Mouse (Mus musculus) MEL (cell line): ENCODE results near the gene Diras2. TPM values are rescaled to one million over a fixed set of nuclear protein-coding genes. Genes with fewer than 3 reads are reported as not detected.

Source experiments
- DNase-seq: peaks from one replicate; pipeline ENCODE4 v3.0.0; 2011; ENCODE audit warnings: low read depth, low spot score
- H3K27ac ChIP-seq: 2 replicates; pipeline ENCODE4 v1.5.1; 2012; ENCODE audit warnings: low read depth, mild to moderate bottlenecking, control low read depth, low read length, moderate library complexity; ENCODE audit not compliant: control insufficient read depth
- H3K27me3 ChIP-seq, 2 experiments: fragments of 150-350 bp in 1 of 2; sonication (generic) in 1 of 2; 2 replicates each; pipeline ENCODE4 v1.6.1; 2012; ENCODE audit warnings: low read length in 2 of 2, mild to moderate bottlenecking in 2 of 2, improper control_type of control experiment in 1 of 2, moderate library complexity in 1 of 2; ENCODE audit not compliant: insufficient read depth in 2 of 2, control insufficient read depth in 1 of 2
- H3K36me3 ChIP-seq, 2 experiments: 2 replicates each; pipeline ENCODE4 v1.6.1; 2012 to 2014; ENCODE audit warnings: low read length in 2 of 2, improper control_type of control experiment in 1 of 2, inconsistent platforms in 1 of 2, mild to moderate bottlenecking in 1 of 2; ENCODE audit not compliant: insufficient read depth in 2 of 2, control insufficient read depth in 1 of 2
- H3K4me1 ChIP-seq, 2 experiments: fragments of 150-350 bp in 1 of 2; sonication (generic) in 1 of 2; 2 replicates each; pipeline ENCODE4 v1.6.1; 2012; ENCODE audit warnings: low read length in 2 of 2, improper control_type of control experiment in 1 of 2, mild to moderate bottlenecking in 1 of 2; ENCODE audit not compliant: insufficient read depth in 2 of 2, control insufficient read depth in 1 of 2
- H3K4me3 ChIP-seq, 2 experiments: fragments of 150-350 bp in 1 of 2; sonication (generic) in 1 of 2; 2 replicates each; pipeline ENCODE4 v1.5.1; 2012; ENCODE audit warnings: low read depth in 2 of 2, low read length in 2 of 2, mild to moderate bottlenecking in 2 of 2, moderate library complexity in 2 of 2, control low read depth in 1 of 2, improper control_type of control experiment in 1 of 2; ENCODE audit not compliant: control insufficient read depth in 1 of 2, insufficient read depth in 1 of 2
- H3K79me2 ChIP-seq: 2 replicates; pipeline ENCODE4 v1.6.1; 2012; ENCODE audit warnings: mild to moderate bottlenecking, low read length, moderate library complexity; ENCODE audit not compliant: control insufficient read depth, poor library complexity, insufficient read depth
- H3K9ac ChIP-seq: 2 replicates; pipeline ENCODE4 v1.6.1; 2012; ENCODE audit warnings: low read depth, mild to moderate bottlenecking, control low read depth, low read length, moderate library complexity; ENCODE audit not compliant: control insufficient read depth, poor library complexity, severe bottlenecking
- H3K9me3 ChIP-seq: fragments of 150-350 bp; sonication (generic); replicated peaks from 2 replicates; pipeline ENCODE4 v1.6.1; 2012; ENCODE audit warnings: mild to moderate bottlenecking, low read length, improper control_type of control experiment, moderate library complexity; ENCODE audit not compliant: insufficient read depth
- CHD2 ChIP-seq: IDR thresholded peaks from 2 replicates; pipeline ENCODE4 v1.6.1; 2011; ENCODE audit warnings: low read length, improper control_type of control experiment
- CTCF ChIP-seq, 3 experiments: IDR thresholded peaks in 2 of 3; conservative IDR thresholded peaks in 1 of 3; 2 replicates each; pipeline ENCODE4 v1.5.1; 2011 to 2012; ENCODE audit warnings: low read length in 3 of 3, low read depth in 2 of 3, mild to moderate bottlenecking in 2 of 3, improper control_type of control experiment in 1 of 3, inconsistent platforms in 1 of 3, mixed read lengths in 1 of 3, moderate library complexity in 1 of 3; ENCODE audit not compliant: control insufficient read depth in 1 of 3, insufficient read depth in 1 of 3, poor library complexity in 1 of 3, severe bottlenecking in 1 of 3
- E2F4 ChIP-seq: IDR thresholded peaks from 2 replicates; pipeline ENCODE4 v1.6.1; 2011; ENCODE audit warnings: low read depth, low read length, improper control_type of control experiment, borderline replicate concordance
- ELF1 ChIP-seq: IDR thresholded peaks from 2 replicates; pipeline ENCODE4 v1.6.1; 2014; ENCODE audit warnings: low read depth, mild to moderate bottlenecking, inconsistent platforms, low read length, improper control_type of control experiment, moderate library complexity
- EP300 ChIP-seq, 2 experiments: IDR thresholded peaks; 2 replicates each; pipeline ENCODE4 v1.6.1; 2011; ENCODE audit warnings: improper control_type of control experiment in 2 of 2, low read length in 2 of 2, low read depth in 1 of 2, mild to moderate bottlenecking in 1 of 2
- ETS1 ChIP-seq: IDR thresholded peaks from 2 replicates; pipeline ENCODE4 v1.6.1; 2012; ENCODE audit warnings: low read depth, mild to moderate bottlenecking, inconsistent platforms, low read length, improper control_type of control experiment, moderate library complexity
- GABPA ChIP-seq: IDR thresholded peaks from 2 replicates; pipeline ENCODE4 v1.6.1; 2012; ENCODE audit warnings: low read depth, mild to moderate bottlenecking, inconsistent platforms, low read length, improper control_type of control experiment, moderate library complexity
- GATA1 ChIP-seq: IDR thresholded peaks from 2 replicates; pipeline ENCODE4 v1.6.1; 2011; ENCODE audit warnings: low read depth, low read length, improper control_type of control experiment
- HCFC1 ChIP-seq: IDR thresholded peaks from 2 replicates; pipeline ENCODE4 v1.6.1; 2012; ENCODE audit warnings: low read depth, mild to moderate bottlenecking, inconsistent platforms, low read length, improper control_type of control experiment, moderate library complexity
- JUND ChIP-seq: IDR thresholded peaks from 2 replicates; pipeline ENCODE4 v1.6.1; 2011; ENCODE audit warnings: low read depth, mild to moderate bottlenecking, improper control_type of control experiment, low read length
- KAT2A ChIP-seq: conservative IDR thresholded peaks from 2 replicates; pipeline ENCODE4 v1.6.1; 2012; ENCODE audit warnings: low read depth, low read length, improper control_type of control experiment, inconsistent platforms
- MAFK ChIP-seq: IDR thresholded peaks from 2 replicates; pipeline ENCODE4 v1.6.1; 2011; ENCODE audit warnings: low read depth, mild to moderate bottlenecking, low read length, improper control_type of control experiment, borderline replicate concordance
- MAX ChIP-seq: IDR thresholded peaks from 2 replicates; pipeline ENCODE4 v1.6.1; 2011; ENCODE audit warnings: low read length, improper control_type of control experiment
- MYB ChIP-seq: IDR thresholded peaks from 2 replicates; pipeline ENCODE4 v1.6.1; 2011; ENCODE audit warnings: mild to moderate bottlenecking, low read depth, low read length, improper control_type of control experiment
- MYC ChIP-seq: IDR thresholded peaks from 2 replicates; pipeline ENCODE4 v1.6.1; 2011; ENCODE audit warnings: low read depth, mild to moderate bottlenecking, low read length, improper control_type of control experiment, moderate library complexity
- NRF1 ChIP-seq: IDR thresholded peaks from 2 replicates; pipeline ENCODE4 v1.6.1; 2014; ENCODE audit warnings: low read depth, mild to moderate bottlenecking, inconsistent platforms, low read length, improper control_type of control experiment, moderate library complexity; ENCODE audit not compliant: poor library complexity, insufficient read depth, severe bottlenecking
- POLR2A ChIP-seq, 2 experiments: IDR thresholded peaks; 2 replicates each; pipeline ENCODE4 v1.6.1; 2011 to 2012; ENCODE audit warnings: low read length in 2 of 2, mild to moderate bottlenecking in 2 of 2, control low read depth in 1 of 2, improper control_type of control experiment in 1 of 2, low read depth in 1 of 2, moderate library complexity in 1 of 2; ENCODE audit not compliant: control insufficient read depth in 1 of 2, insufficient read depth in 1 of 2, poor library complexity in 1 of 2
- POLR2AphosphoS5 ChIP-seq: IDR thresholded peaks from 2 replicates; pipeline ENCODE4 v1.6.1; 2012; ENCODE audit warnings: low read depth, borderline replicate concordance, mild to moderate bottlenecking, inconsistent platforms, low read length, moderate library complexity, mixed read lengths
- RAD21 ChIP-seq: IDR thresholded peaks from 2 replicates; pipeline ENCODE4 v1.6.1; 2011; ENCODE audit warnings: mild to moderate bottlenecking, low read depth, low read length, improper control_type of control experiment
- SIN3A ChIP-seq: IDR thresholded peaks from 2 replicates; pipeline ENCODE4 v1.6.1; 2012; ENCODE audit warnings: low read length, improper control_type of control experiment, inconsistent platforms
- SMC3 ChIP-seq: IDR thresholded peaks from 2 replicates; pipeline ENCODE4 v1.6.1; 2011; ENCODE audit warnings: low read depth, low read length, improper control_type of control experiment
- TAL1 ChIP-seq: IDR thresholded peaks from 2 replicates; pipeline ENCODE4 v1.6.1; 2012; ENCODE audit warnings: mild to moderate bottlenecking, inconsistent platforms, low read length, moderate library complexity, mixed read lengths
- TCF12 ChIP-seq: IDR thresholded peaks from 2 replicates; pipeline ENCODE4 v1.6.1; 2014; ENCODE audit warnings: low read depth, mild to moderate bottlenecking, inconsistent platforms, low read length, improper control_type of control experiment, moderate library complexity
- UBTF ChIP-seq: IDR thresholded peaks from 2 replicates; pipeline ENCODE4 v1.6.1; 2012; ENCODE audit warnings: low read depth, mild to moderate bottlenecking, inconsistent platforms, low read length, improper control_type of control experiment, moderate library complexity, borderline replicate concordance; ENCODE audit not compliant: insufficient read depth
- USF1 ChIP-seq: IDR thresholded peaks from 2 replicates; pipeline ENCODE4 v1.6.1; 2014; ENCODE audit warnings: low read depth, mild to moderate bottlenecking, inconsistent platforms, low read length, improper control_type of control experiment, moderate library complexity
- USF2 ChIP-seq, 2 experiments: IDR thresholded peaks; 2 replicates each; pipeline ENCODE4 v1.6.1; 2011 to 2012; ENCODE audit warnings: improper control_type of control experiment in 2 of 2, low read length in 2 of 2, borderline replicate concordance in 1 of 2, inconsistent platforms in 1 of 2, low read depth in 1 of 2, mild to moderate bottlenecking in 1 of 2; ENCODE audit not compliant: insufficient read depth in 1 of 2
- ZC3H11A ChIP-seq: IDR thresholded peaks from 2 replicates; pipeline ENCODE4 v1.6.1; 2012; ENCODE audit warnings: low read depth, mild to moderate bottlenecking, inconsistent platforms, low read length, improper control_type of control experiment
- ZKSCAN1 ChIP-seq: IDR thresholded peaks from 2 replicates; pipeline ENCODE4 v1.6.1; 2012; ENCODE audit warnings: low read depth, mild to moderate bottlenecking, inconsistent platforms, low read length, improper control_type of control experiment, moderate library complexity
- ZMIZ1 ChIP-seq: IDR thresholded peaks from 2 replicates; pipeline ENCODE4 v1.6.1; 2012; ENCODE audit warnings: low read depth, mild to moderate bottlenecking, inconsistent platforms, low read length, improper control_type of control experiment, moderate library complexity
- polyA plus RNA-seq, 2 experiments: library from polyadenylated mRNA; stranded (reverse) in 1 of 2; unstranded in 1 of 2; fragments of >175 nt in 1 of 2; fragments of >200 nt in 1 of 2; gene quantifications; 2 replicates each; pipeline versions ENCODE4 v1.2.1 to v1.2.4; 2012; ENCODE audit warnings: low replicate concordance in 2 of 2, low read depth in 1 of 2; ENCODE audit not compliant: insufficient read length in 2 of 2, insufficient read depth in 1 of 2, missing spikeins in 1 of 2
- total RNA-seq: library from RNA; depleted of rRNA; stranded (reverse); fragments of 300-350 nt; gene quantifications from 2 replicates; pipeline ENCODE4 v1.2.3, GENCODE M21; 2012

Diras2 gene
- total and polyA plus RNA-seq, 3 experiments, result not detected

DNA sequence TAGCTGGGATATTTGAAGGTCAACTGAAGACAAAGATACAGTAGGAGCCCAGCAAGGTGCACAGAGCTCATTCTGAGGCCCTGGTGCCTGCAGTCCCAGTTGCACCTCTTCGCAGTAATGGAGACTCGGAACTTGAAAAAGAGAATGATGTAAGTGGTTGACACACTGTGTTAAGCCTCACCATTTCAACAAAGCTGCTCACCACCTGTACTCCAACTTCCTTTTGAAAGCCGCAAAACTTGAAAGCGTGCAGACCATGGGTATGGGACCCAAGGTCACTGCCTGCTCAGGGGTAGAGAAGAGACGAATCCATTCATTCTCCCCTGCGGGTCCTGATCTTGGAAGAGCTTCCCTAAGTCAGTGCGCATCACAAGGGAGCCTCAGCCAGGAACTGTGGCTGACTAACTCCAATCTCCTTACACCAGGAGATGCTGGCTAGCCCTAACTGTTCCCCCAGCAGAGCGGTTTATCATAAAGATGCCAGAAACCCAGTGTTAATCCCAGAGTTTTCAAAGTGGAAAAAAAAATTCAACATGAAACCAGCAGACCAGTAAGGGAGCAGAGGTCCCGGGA, 35.2 kb upstream of the Diras2 start:
- Histone ChIP-seq H3K4me3 (no peak overlapping the region), H3K27me3 (no peaks in the 10 kb centered on the region), H3K27ac (no peak overlapping the region), H3K9me3 (no peaks in the 10 kb centered on the region), H3K9ac (no peak overlapping the region), H3K36me3 (peaks cover 0 to 4% of the 10 kb centered on the region in 2 experiments; a peak in 2 of 4 replicates), H3K79me2 (no peaks in the 10 kb centered on the region), H3K4me1 (peaks cover 0 to 12% of the 10 kb centered on the region in 2 experiments; a peak in 2 of 4 replicates)
- no peak for TF ChIP-seq RAD21
- no peak for TF ChIP-seq GATA1
- no peak for TF ChIP-seq ELF1
- no peak for TF ChIP-seq ZMIZ1
- no peak for TF ChIP-seq SMC3
- TF ChIP-seq NRF1, result no peak
- TF ChIP-seq MYB, result no peak
- no peak for TF ChIP-seq MAX
- no peak for TF ChIP-seq HCFC1
- TF ChIP-seq SIN3A, result no peak
- no peak for TF ChIP-seq MYC
- TF ChIP-seq EP300 (IDR thresholded peaks at IDR 0.05; ENCODE audit: low read depth in 1 of 2, low read length in 2 of 2), result no peak
- no peak for TF ChIP-seq ETS1
- no peak for TF ChIP-seq E2F4
- TF ChIP-seq POLR2A (IDR thresholded peaks at IDR 0.05; ENCODE audit: control insufficient read depth in 1 of 2, insufficient read depth in 1 of 2, low read depth in 1 of 2, low read length in 2 of 2, poor library complexity in 1 of 2), result no peak
- no peak for TF ChIP-seq JUND
- no peak for DNase-seq

DNA sequence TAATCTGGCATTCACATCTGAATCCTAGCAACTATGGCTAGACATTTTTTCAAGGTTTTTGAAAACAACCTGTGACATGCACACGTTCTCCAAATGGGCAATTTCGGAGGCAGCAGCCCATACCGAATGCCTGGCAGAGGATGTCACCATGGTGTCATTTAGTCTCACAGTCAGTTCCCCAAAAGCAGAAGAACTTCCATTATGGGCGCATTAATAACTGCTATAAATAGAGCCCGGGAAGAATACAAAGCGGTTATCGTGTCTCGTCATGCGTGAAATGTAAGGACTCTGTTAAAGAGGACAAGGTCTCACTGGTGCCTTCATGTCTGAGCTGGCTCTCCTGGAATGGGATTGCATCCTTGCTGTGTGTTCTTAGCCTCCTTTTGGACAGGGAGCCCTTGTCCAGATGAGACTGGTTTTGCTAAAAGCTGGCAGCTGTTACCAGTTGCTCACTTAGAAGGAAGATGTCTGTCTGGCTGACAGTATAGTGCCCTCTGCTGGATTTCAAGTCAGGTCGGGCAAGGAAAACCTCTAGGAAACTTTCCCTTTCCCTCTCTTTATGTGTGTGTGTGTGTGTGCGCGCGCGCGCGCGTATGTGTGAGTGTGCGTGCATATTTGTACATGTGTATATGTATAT, 34.1 kb upstream of the Diras2 start:
- Histone ChIP-seq H3K27me3 (no peaks in the 10 kb centered on the region), H3K79me2 (no peaks in the 10 kb centered on the region), H3K9me3 (no peaks in the 10 kb centered on the region), H3K36me3 (peaks cover 0 to 4% of the 10 kb centered on the region in 2 experiments; a peak in 2 of 4 replicates), H3K4me3 (peak overlapping the region in 1 of 2 experiments; percentile 34; a peak in 1 of 4 replicates), H3K9ac (no peak overlapping the region), H3K4me1 (peaks cover 0 to 17% of the 10 kb centered on the region in 2 experiments; a peak in 2 of 4 replicates), H3K27ac (no peak overlapping the region)
- DNase-seq, result peak; percentile 69
- TF ChIP-seq UBTF, result no peak
- TF ChIP-seq ELF1, result no peak
- TF ChIP-seq KAT2A, result no peak
- no peak for TF ChIP-seq POLR2A (IDR thresholded peaks at IDR 0.05; ENCODE audit: control insufficient read depth in 1 of 2, insufficient read depth in 1 of 2, low read depth in 1 of 2, low read length in 2 of 2, poor library complexity in 1 of 2)
- TF ChIP-seq HCFC1, result no peak
- no peak for TF ChIP-seq ZC3H11A
- no peak for TF ChIP-seq USF2 (IDR thresholded peaks at IDR 0.05; ENCODE audit: borderline replicate concordance in 1 of 2, insufficient read depth in 1 of 2, low read depth in 1 of 2, low read length in 2 of 2)
- TF ChIP-seq SIN3A, result no peak
- TF ChIP-seq MAFK, result no peak
- TF ChIP-seq ETS1, result no peak
- no peak for TF ChIP-seq GATA1
- no peak for TF ChIP-seq ZKSCAN1
- TF ChIP-seq GABPA, result no peak
- peak; percentile 46 to 63 (median 47) for TF ChIP-seq CTCF (IDR thresholded peaks at IDR 0.05 in 2 of 3, conservative IDR thresholded peaks at IDR 0.05 in 1 of 3; ENCODE audit: control insufficient read depth in 1 of 3, insufficient read depth in 1 of 3, low read depth in 2 of 3, low read length in 3 of 3, poor library complexity in 1 of 3, severe bottlenecking in 1 of 3)
- no peak for TF ChIP-seq POLR2AphosphoS5
- no peak for TF ChIP-seq TCF12
- TF ChIP-seq USF1, result no peak
- TF ChIP-seq TAL1, result no peak
- no peak for TF ChIP-seq MAX
- no peak for TF ChIP-seq JUND
- TF ChIP-seq CHD2, result no peak
